Mouse (Mus musculus) intestine, postnatal 0 days (tissue): Measurements from ENCODE around the gene Rrm1. TPM values are rescaled to one million over a fixed set of nuclear protein-coding genes. Genes with fewer than 3 reads are reported as not detected.

Source experiments
- ATAC-seq: fragments of 200-750 bp; cut with Nextera tagmentation; 2 replicates; pipeline ENCODE4 v1.8.0; 2017; ENCODE audit warnings: mild to moderate bottlenecking, moderate TSS enrichment, moderate library complexity
- H3K27ac ChIP-seq: fragments of 300-500 bp; sonication (generic); 2 replicates; pipeline ENCODE4 v1.5.1; 2014; ENCODE audit warnings: mild to moderate bottlenecking, low read depth, low read length, moderate library complexity
- H3K27me3 ChIP-seq: fragments of 300-500 bp; sonication (generic); replicated peaks from 2 replicates; pipeline ENCODE4 v1.6.1; 2014; ENCODE audit warnings: low read length, mixed read lengths; ENCODE audit not compliant: control insufficient read depth, insufficient read depth
- H3K36me3 ChIP-seq: fragments of 300-500 bp; sonication (generic); 2 replicates; pipeline ENCODE4 v1.6.1; 2014; ENCODE audit warnings: mild to moderate bottlenecking, moderate library complexity; ENCODE audit not compliant: control insufficient read depth, insufficient read depth
- H3K4me1 ChIP-seq: fragments of 300-500 bp; sonication (generic); replicated peaks from 2 replicates; pipeline ENCODE4 v1.6.1; 2014; ENCODE audit warnings: antibody characterized with exemption, low read length, mixed read lengths; ENCODE audit not compliant: control insufficient read depth, insufficient read depth
- H3K4me2 ChIP-seq: fragments of 300-500 bp; sonication (generic); replicated peaks from 2 replicates; pipeline ENCODE4 v1.6.1; 2014; ENCODE audit warnings: low read depth, mild to moderate bottlenecking, moderate library complexity
- H3K4me3 ChIP-seq: fragments of 300-500 bp; sonication (generic); 2 replicates; pipeline ENCODE4 v1.5.1; 2014; ENCODE audit warnings: low read depth, low read length
- H3K9ac ChIP-seq: fragments of 300-500 bp; sonication (generic); 2 replicates; pipeline ENCODE4 v1.6.1; 2014; ENCODE audit warnings: mild to moderate bottlenecking, low read depth, low read length
- H3K9me3 ChIP-seq: fragments of 300-500 bp; sonication (generic); 2 replicates; pipeline ENCODE4 v1.6.1; 2016; ENCODE audit warnings: mixed run types; ENCODE audit not compliant: control insufficient read depth
- CTCF ChIP-seq: sonication (generic); IDR thresholded peaks from 2 replicates; pipeline ENCODE4 v1.5.1; 2016; ENCODE audit warnings: low read depth, mild to moderate bottlenecking, control low read depth, antibody characterized with exemption, moderate library complexity
- WGBS: fragments of 180-500 bp; shearing (Covaris S2); extraction: QIAGEN DNeasy Blood & Tissue Kit; methylation state at CpG from one replicate; pipeline ENCODE4 v1.1.7; 2014; 5-methylcytosine and 5-hydroxymethylcytosine counted together
- polyA plus RNA-seq: library from polyadenylated mRNA; unstranded; fragments of >200 nt; fragmentation: Nextera tagmentation; extraction: Ambion mirVana; gene quantifications from 2 replicates; pipeline ENCODE4 v1.2.1, GENCODE M21; 2015

Rrm1 gene
- polyA plus RNA-seq, 1 experiment from 2014 or later: 23.4 TPM

- Histone ChIP-seq H3K4me2 (no peak within 1 kb of the TSS), H3K4me3 (no peak within 1 kb of the TSS), H3K9me3 (no peaks in the 10 kb centered on the region), H3K4me1 (no peaks in the 10 kb centered on the region), H3K27me3 (no peaks in the 10 kb centered on the region), H3K9ac (no peak within 1 kb of the TSS), H3K27ac (no peak within 1 kb of the TSS), H3K36me3 (no peaks in the 10 kb centered on the region)
- 66% methylated on average over 3 of the region's 3 CpGs for WGBS
- no peak for TF ChIP-seq CTCF
- no peak for ATAC-seq
These were observed 58.0 kb downstream of the Rrm1 start, which contains the start of gene Olfr545 for GRCm38 (mm10) chr7:102499473-102499872. Gene Olfr545, minus strand, starts transcription at chr7:102499573.

- no peaks in the 10 kb centered on the region for H3K9me3 ChIP-seq
- no peaks in the 10 kb centered on the region for H3K36me3 ChIP-seq
- H3K4me2 ChIP-seq: no peak overlapping the region
- WGBS: 74% methylated on average over 5 of the region's 5 CpGs
- TF ChIP-seq CTCF: no peak
- H3K9ac ChIP-seq: no peak overlapping the region
- H3K27me3 ChIP-seq: no peaks in the 10 kb centered on the region
- no peak for ATAC-seq
- no peak overlapping the region for H3K4me3 ChIP-seq
- no peak overlapping the region for H3K27ac ChIP-seq
- no peaks in the 10 kb centered on the region for H3K4me1 ChIP-seq
These were observed 60.5 kb downstream of the Rrm1 start for GRCm38 (mm10) chr7:102501986-102502385.

GRCm38 (mm10) chr7:102506848-102507247 lies 65.4 kb downstream of the Rrm1 start:
- Histone ChIP-seq H3K9me3 (no peaks in the 10 kb centered on the region), H3K4me2 (no peak overlapping the region), H3K27me3 (no peaks in the 10 kb centered on the region; the same call in 1 of the 2 replicates), H3K4me3 (no peak overlapping the region), H3K9ac (no peak overlapping the region), H3K4me1 (no peaks in the 10 kb centered on the region), H3K27ac (no peak overlapping the region), H3K36me3 (no peaks in the 10 kb centered on the region)
- WGBS: 46% methylated on average over 3 of the region's 3 CpGs
- no peak for ATAC-seq
- peak; percentile 91 for TF ChIP-seq CTCF

- ATAC-seq: no peak
- Histone ChIP-seq H3K4me3 (no peak overlapping the region), H3K36me3 (no peaks in the 10 kb centered on the region), H3K27me3 (no peaks in the 10 kb centered on the region; the same call in 1 of the 2 replicates), H3K4me2 (no peak overlapping the region), H3K27ac (no peak overlapping the region), H3K9ac (no peak overlapping the region), H3K4me1 (no peaks in the 10 kb centered on the region), H3K9me3 (no peaks in the 10 kb centered on the region)
- 86% methylated on average over 9 of the region's 9 CpGs for WGBS
- no peak for TF ChIP-seq CTCF
These were observed 66.6 kb downstream of the Rrm1 start for GRCm38 (mm10) chr7:102508066-102508465.

GRCm38 (mm10) chr7:102508666-102509065 lies 67.2 kb downstream of the Rrm1 start:
- no peaks in the 10 kb centered on the region for H3K36me3 ChIP-seq
- no peak overlapping the region for H3K4me2 ChIP-seq
- H3K4me3 ChIP-seq: no peak overlapping the region
- no peak for ATAC-seq
- H3K27me3 ChIP-seq: no peaks in the 10 kb centered on the region; the same call in 1 of the 2 replicates
- no peaks in the 10 kb centered on the region for H3K9me3 ChIP-seq
- H3K9ac ChIP-seq: no peak overlapping the region
- no peak overlapping the region for H3K27ac ChIP-seq
- H3K4me1 ChIP-seq: no peaks in the 10 kb centered on the region
- TF ChIP-seq CTCF: no peak
- 88% methylated on average over 6 of the region's 6 CpGs for WGBS

GRCm38 (mm10) chr7:102509726-102510125 lies 68.2 kb downstream of the Rrm1 start:
- Histone ChIP-seq H3K36me3 (no peaks in the 10 kb centered on the region), H3K27ac (no peak overlapping the region), H3K4me1 (no peaks in the 10 kb centered on the region), H3K9me3 (no peaks in the 10 kb centered on the region), H3K4me2 (no peak overlapping the region), H3K27me3 (peaks cover 2% of the 10 kb centered on the region; the same call in 1 of the 2 replicates), H3K9ac (no peak overlapping the region), H3K4me3 (no peak overlapping the region)
- 81% methylated on average over 7 of the region's 7 CpGs for WGBS
- TF ChIP-seq CTCF: no peak
- no peak for ATAC-seq

- 87% methylated on average over 10 of the region's 10 CpGs for WGBS
- H3K9me3 ChIP-seq: no peaks in the 10 kb centered on the region
- no peaks in the 10 kb centered on the region for H3K4me1 ChIP-seq
- H3K4me3 ChIP-seq: no peak overlapping the region
- H3K9ac ChIP-seq: no peak overlapping the region
- H3K27ac ChIP-seq: no peak overlapping the region
- no peaks in the 10 kb centered on the region for H3K36me3 ChIP-seq
- no peak overlapping the region for H3K4me2 ChIP-seq
- no peak for TF ChIP-seq CTCF
- ATAC-seq: no peak
- H3K27me3 ChIP-seq: peaks cover 2% of the 10 kb centered on the region; the same call in 1 of the 2 replicates
These were observed 70.4 kb downstream of the Rrm1 start for GRCm38 (mm10) chr7:102511927-102512326.
